Mouse (Mus musculus) bone marrow macrophage, adult 2 months (primary cell): Measurements from ENCODE around the gene 2410131K14Rik. TPM values are rescaled to one million over a fixed set of nuclear protein-coding genes. Genes with fewer than 3 reads are reported as not detected.

Experiments
- H3K27ac ChIP-seq: 2 replicates; pipeline ENCODE4 v1.5.1; 2012; ENCODE audit warnings: low read depth, low read length; ENCODE audit not compliant: insufficient read depth
- H3K4me1 ChIP-seq: 2 replicates; pipeline ENCODE4 v1.6.1; 2012; ENCODE audit warnings: low read length; ENCODE audit not compliant: control insufficient read depth, insufficient read depth
- H3K4me3 ChIP-seq: 2 replicates; pipeline ENCODE4 v1.5.1; 2012; ENCODE audit warnings: mild to moderate bottlenecking, low read length, moderate library complexity; ENCODE audit not compliant: insufficient read depth
- CTCF ChIP-seq: IDR thresholded peaks from 2 replicates; pipeline ENCODE4 v1.5.1; 2012; ENCODE audit warnings: low read depth, mild to moderate bottlenecking, low read length, moderate library complexity
- POLR2A ChIP-seq: IDR thresholded peaks from 2 replicates; pipeline ENCODE4 v1.6.1; 2012; ENCODE audit warnings: mild to moderate bottlenecking, low read depth, low read length, borderline replicate concordance
- polyA plus RNA-seq: library from polyadenylated mRNA; stranded (reverse); fragments of >200 nt; gene quantifications from 2 replicates; pipeline ENCODE4 v1.2.4, GENCODE M21; 2012; ENCODE audit not compliant: missing spikeins, insufficient read depth, insufficient read length

The 2410131K14Rik gene
- polyA plus RNA-seq, 1 experiment, result 4.2 TPM

GRCm38 (mm10) chr5:118230071-118230611 is 14.9 kb upstream of the 2410131K14Rik start:
- TF ChIP-seq CTCF (no peak), POLR2A (no peak)
- Histone ChIP-seq H3K27ac (no peak overlapping the region), H3K4me1 (no peaks in the 10 kb centered on the region), H3K4me3 (no peak overlapping the region)

- H3K27ac ChIP-seq, result no peak overlapping the region
- no peaks in the 10 kb centered on the region for H3K4me1 ChIP-seq
- no peak for TF ChIP-seq POLR2A
- TF ChIP-seq CTCF, result no peak
- H3K4me3 ChIP-seq, result no peak overlapping the region
These were observed 8.1 kb upstream of the 2410131K14Rik start for GRCm38 (mm10) chr5:118236891-118237290.

- no peaks in the 10 kb centered on the region for H3K4me1 ChIP-seq
- no peak for TF ChIP-seq CTCF
- no peak for TF ChIP-seq POLR2A
- no peak overlapping the region for H3K27ac ChIP-seq
- no peak overlapping the region for H3K4me3 ChIP-seq
These were observed 5.4 kb upstream of the 2410131K14Rik start for GRCm38 (mm10) chr5:118239671-118240070.

GRCm38 (mm10) chr5:118245606-118246308 is 730 bp downstream of the 2410131K14Rik start:
- peak overlapping the region; percentile 80 for H3K4me3 ChIP-seq
- no peak for TF ChIP-seq CTCF
- no peak for TF ChIP-seq POLR2A
- H3K27ac ChIP-seq, result no peak overlapping the region
- H3K4me1 ChIP-seq, result peaks cover 5% of the 10 kb centered on the region

GRCm38 (mm10) chr5:118247378-118247777 is 2.4 kb downstream of the 2410131K14Rik start:
- H3K4me1 ChIP-seq, result peaks cover 5% of the 10 kb centered on the region
- H3K4me3 ChIP-seq, result no peak overlapping the region
- no peak for TF ChIP-seq CTCF
- no peak for TF ChIP-seq POLR2A
- H3K27ac ChIP-seq, result no peak overlapping the region

GRCm38 (mm10) chr5:118250987-118251386 is 6.0 kb downstream of the 2410131K14Rik start:
- Histone ChIP-seq H3K27ac (no peak overlapping the region), H3K4me1 (peaks cover 12% of the 10 kb centered on the region)
- TF ChIP-seq CTCF (no peak), POLR2A (no peak)

GRCm38 (mm10) chr5:118253551-118253950 is 8.5 kb downstream of the 2410131K14Rik start:
- H3K4me1 ChIP-seq, result peaks cover 7% of the 10 kb centered on the region
- H3K4me3 ChIP-seq, result no peak overlapping the region
- no peak for TF ChIP-seq CTCF
- no peak for TF ChIP-seq POLR2A
- H3K27ac ChIP-seq, result no peak overlapping the region

More at GRCm38 (mm10) chr5:118250987-118251386, 6.0 kb downstream of the 2410131K14Rik start:
- no peak overlapping the region for H3K4me3 ChIP-seq

- no peak overlapping the region for H3K27ac ChIP-seq
- peaks cover 23% of the 10 kb centered on the region for H3K4me1 ChIP-seq
- TF ChIP-seq POLR2A (no peak), CTCF (no peak)
- H3K4me3 ChIP-seq, result no peak overlapping the region
These were observed 12.0 kb downstream of the 2410131K14Rik start for GRCm38 (mm10) chr5:118256981-118257380.

GRCm38 (mm10) chr5:118259152-118259551 is 14.1 kb downstream of the 2410131K14Rik start:
- Histone ChIP-seq H3K27ac (no peak overlapping the region), H3K4me1 (peaks cover 16% of the 10 kb centered on the region), H3K4me3 (no peak overlapping the region)
- TF ChIP-seq POLR2A (no peak), CTCF (no peak)

GRCm38 (mm10) chr5:118259636-118260035 is 14.6 kb downstream of the 2410131K14Rik start:
- no peak overlapping the region for H3K4me3 ChIP-seq
- TF ChIP-seq CTCF (no peak), POLR2A (no peak)
- peaks cover 16% of the 10 kb centered on the region for H3K4me1 ChIP-seq
- H3K27ac ChIP-seq, result no peak overlapping the region

- Histone ChIP-seq H3K4me3 (no peak overlapping the region), H3K27ac (no peak overlapping the region), H3K4me1 (peaks cover 16% of the 10 kb centered on the region)
- TF ChIP-seq CTCF (no peak), POLR2A (no peak)
These were observed 15.0 kb downstream of the 2410131K14Rik start for GRCm38 (mm10) chr5:118260055-118260454.
